Mouse (Mus musculus) cerebellum, adult 2 months (tissue): ENCODE measurements around the gene Cpeb2. TPM values are rescaled to one million over a fixed set of nuclear protein-coding genes. Genes with fewer than 3 reads are reported as not detected.
A peak's percentile ranks its signal among the peaks of the same experiment; 100 is the strongest.

Experiments used
- DNase-seq, 2 experiments: peaks; one replicate each; pipeline ENCODE4 v3.0.0; 2021
- H3K27ac ChIP-seq: fragments of 200-500 bp; 2 replicates; pipeline ENCODE4 v1.5.1; 2012; ENCODE audit warnings: low read length, control low read depth, inconsistent platforms; ENCODE audit not compliant: insufficient read depth
- H3K27me3 ChIP-seq: fragments of 200-500 bp; 2 replicates; pipeline ENCODE4 v1.6.1; 2012; ENCODE audit warnings: inconsistent platforms, mild to moderate bottlenecking, low read length, moderate library complexity; ENCODE audit not compliant: control insufficient read depth, insufficient read depth
- H3K4me1 ChIP-seq: fragments of 200-500 bp; 2 replicates; pipeline ENCODE4 v1.6.1; 2011; ENCODE audit warnings: low read length; ENCODE audit not compliant: control insufficient read depth, insufficient read depth
- H3K4me3 ChIP-seq: fragments of 200-500 bp; replicated peaks from 2 replicates; pipeline ENCODE3; 2011; ENCODE audit warnings: mild to moderate bottlenecking, low read depth, low read length, control low read depth; ENCODE audit not compliant: insufficient read depth
- CTCF ChIP-seq: fragments of 200-500 bp; IDR thresholded peaks from 2 replicates; pipeline ENCODE4 v1.5.1; 2011; ENCODE audit warnings: low read depth, mild to moderate bottlenecking, control low read depth, low read length, moderate library complexity, borderline replicate concordance; ENCODE audit not compliant: insufficient read depth
- POLR2A ChIP-seq: fragments of 200-500 bp; IDR thresholded peaks from 2 replicates; pipeline ENCODE4 v1.6.1; 2011; ENCODE audit warnings: low read length, control low read depth, borderline replicate concordance; ENCODE audit not compliant: insufficient read depth
- WGBS: fragments of 180-500 bp; shearing (Covaris S2); methylation state at CpG from one replicate; pipeline ENCODE4 v1.1.7; 2018; 5-methylcytosine and 5-hydroxymethylcytosine counted together
- polyA plus RNA-seq: library from polyadenylated mRNA; depleted of rRNA; stranded (reverse); fragments of >200 nt; gene quantifications from 2 replicates; pipeline ENCODE4 v1.2.3, GENCODE M21; 2012

Cpeb2 gene
- polyA plus RNA-seq, 1 experiment = 31.8 TPM

DNA sequence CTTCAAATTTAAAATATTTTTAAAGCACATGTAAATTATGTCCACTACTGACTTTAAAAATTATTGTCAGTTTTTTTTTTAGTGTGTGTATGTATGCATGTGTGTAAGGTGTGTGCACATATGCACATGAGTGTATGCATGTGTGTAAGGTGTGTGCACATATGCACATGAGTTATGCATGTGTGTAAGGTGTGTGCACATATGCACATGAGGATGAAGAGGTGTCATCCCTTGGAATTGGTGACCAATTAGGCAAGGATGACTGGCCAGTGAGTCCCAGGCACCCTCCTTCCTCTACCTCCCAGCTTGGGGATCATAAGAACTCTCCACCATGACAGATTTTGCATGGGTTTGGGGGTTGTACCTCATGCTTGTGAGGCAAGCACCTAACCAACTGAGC, 7.8 kb downstream of the Cpeb2 start:
- Histone ChIP-seq H3K27me3 (no peaks in the 10 kb centered on the region), H3K4me1 (peaks cover 12% of the 10 kb centered on the region), H3K4me3 (no peak overlapping the region), H3K27ac (0 out of 2 replicates have a peak overlapping the region, but pooled peaks have one; percentile 43)
- TF ChIP-seq CTCF (no peak), POLR2A (no peak)
- no peak for DNase-seq

DNA sequence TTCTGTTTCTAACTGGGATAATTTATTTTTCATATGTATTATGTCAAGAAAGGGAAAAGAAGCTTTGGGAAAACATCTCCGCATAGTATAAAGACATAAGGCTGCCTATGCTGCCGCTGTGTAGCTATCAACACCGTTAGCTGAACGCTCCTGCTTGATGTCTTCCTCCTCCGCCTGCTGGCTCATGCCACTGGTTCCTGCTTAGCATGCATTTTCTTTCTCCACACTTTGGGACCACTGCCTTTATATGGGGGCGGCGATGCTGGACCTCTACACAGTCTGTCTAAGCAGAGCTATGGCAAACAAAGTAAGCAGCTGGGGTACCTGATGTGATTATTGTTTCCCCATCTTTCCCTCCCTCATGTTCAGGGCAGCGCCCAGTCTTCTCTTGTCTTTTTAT, 13.3 kb downstream of the Cpeb2 start:
- DNase-seq = no peak
- WGBS = 76% methylated on average over 8 of the region's 8 CpGs
- Histone ChIP-seq H3K4me3 (no peak overlapping the region), H3K27ac (peak overlapping the region; percentile 40; the same call in 1 of the 2 replicates), H3K4me1 (peaks cover 16% of the 10 kb centered on the region), H3K27me3 (no peaks in the 10 kb centered on the region)
- TF ChIP-seq POLR2A = no peak
- TF ChIP-seq CTCF = no peak

DNA sequence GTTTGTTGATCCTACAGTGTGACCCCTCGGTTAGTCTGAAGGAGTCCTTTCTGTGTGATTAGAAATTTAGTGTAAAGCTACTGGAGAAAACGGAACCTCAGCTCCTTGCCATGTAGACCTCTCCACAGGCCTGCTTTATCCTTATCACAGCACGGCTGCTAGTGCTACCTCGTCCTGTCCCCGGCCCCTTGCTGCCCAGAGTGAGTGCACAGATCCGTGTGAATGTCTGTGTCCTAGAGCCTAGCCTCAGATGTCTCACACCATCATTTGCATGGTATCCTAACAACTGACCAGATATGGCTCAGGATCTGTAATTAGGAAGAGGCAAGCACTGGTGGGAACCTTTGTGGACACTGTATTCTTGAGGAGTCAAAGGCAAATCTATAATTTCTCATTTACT, 14.0 kb downstream of the Cpeb2 start:
- Histone ChIP-seq H3K27me3 (no peaks in the 10 kb centered on the region), H3K4me1 (peaks cover 18% of the 10 kb centered on the region), H3K27ac (peak overlapping the region; percentile 91), H3K4me3 (no peak overlapping the region)
- DNase-seq = no peak
- TF ChIP-seq POLR2A = no peak
- TF ChIP-seq CTCF = no peak
- WGBS = 61% methylated on average over 6 of the region's 6 CpGs

DNA sequence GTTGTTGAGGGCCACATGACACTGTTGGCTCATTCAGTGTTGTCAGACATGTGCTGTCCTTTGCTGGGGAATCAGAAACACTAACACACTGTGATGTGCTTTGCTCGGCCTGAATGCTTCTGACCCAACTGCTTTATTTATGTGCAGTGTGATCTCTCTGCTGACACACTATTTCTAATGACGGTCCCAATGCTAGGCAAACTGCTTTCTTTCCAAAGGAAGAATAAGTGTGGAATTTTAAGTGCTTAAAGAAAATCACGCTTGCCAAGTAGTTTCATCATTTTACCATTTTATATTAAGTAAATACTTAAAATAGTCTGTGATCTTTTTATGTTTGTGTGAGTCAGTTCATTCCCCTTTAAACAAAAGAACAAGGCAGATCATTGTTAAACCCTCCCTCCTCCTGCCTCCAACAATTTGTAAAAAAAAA, 15.0 kb downstream of the Cpeb2 start:
- WGBS = 36% methylated on average over 3 of the region's 3 CpGs
- Histone ChIP-seq H3K4me1 (peaks cover 18% of the 10 kb centered on the region), H3K4me3 (no peak overlapping the region), H3K27ac (no peak overlapping the region; the same call in 1 of the 2 replicates), H3K27me3 (no peaks in the 10 kb centered on the region)
- DNase-seq = no peak
- TF ChIP-seq POLR2A = no peak
- no peak for TF ChIP-seq CTCF

DNA sequence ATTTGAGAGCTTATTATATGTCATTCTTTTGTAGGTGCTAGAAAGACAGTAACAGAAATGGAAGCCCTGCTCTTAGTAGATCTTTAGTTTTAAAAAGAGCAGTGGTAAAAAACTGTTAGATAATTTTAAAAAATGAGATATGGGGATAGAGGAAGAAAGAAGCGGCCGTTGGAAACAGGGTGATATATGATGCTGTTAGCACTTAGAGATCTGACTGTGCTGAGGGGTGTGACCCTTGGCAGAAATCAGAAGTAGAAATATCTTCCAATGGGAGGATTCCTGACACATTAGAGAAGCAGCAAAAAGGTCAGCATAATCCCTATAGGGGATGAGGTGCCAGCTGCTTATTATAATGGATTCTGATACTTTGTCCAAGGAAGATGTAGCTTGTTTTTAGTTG, 24.5 kb downstream of the Cpeb2 start:
- no peak overlapping the region for H3K4me3 ChIP-seq
- TF ChIP-seq CTCF (no peak), POLR2A (no peak)
- WGBS = 39% methylated on average over 2 of the region's 2 CpGs

DNA sequence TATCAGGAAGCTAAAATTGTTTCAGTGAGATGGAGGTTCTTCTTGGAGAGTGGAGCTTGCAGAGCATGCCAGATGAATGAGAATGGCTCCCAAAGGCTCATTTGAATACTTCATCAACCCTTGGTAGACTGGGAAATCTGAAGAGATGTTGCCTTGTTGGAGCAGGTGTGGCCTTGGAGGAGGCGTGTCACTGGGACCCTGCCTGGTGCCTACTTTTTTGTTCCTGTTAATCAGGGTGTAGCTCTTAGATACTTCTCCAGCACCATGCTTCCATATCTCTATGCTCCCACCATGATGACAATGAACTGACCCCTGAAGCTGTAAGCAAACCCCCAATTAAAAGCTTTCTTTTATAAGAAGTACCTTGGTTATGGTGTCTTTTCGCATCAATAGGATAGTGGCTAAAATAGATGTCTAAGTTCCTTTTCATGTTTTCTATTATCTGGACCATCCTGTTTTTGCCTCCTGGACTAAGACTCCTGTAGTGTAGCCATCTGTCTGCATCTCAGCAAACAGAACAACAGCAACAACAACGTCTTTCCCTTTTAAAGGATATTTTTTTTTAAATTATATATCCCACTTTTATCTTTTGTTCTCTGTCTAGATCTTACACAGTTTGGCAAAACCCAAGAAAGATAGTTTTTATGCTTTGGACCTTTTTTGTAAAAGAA, 25.6 kb downstream of the Cpeb2 start:
- Histone ChIP-seq H3K27ac (peak overlapping the region; percentile 98), H3K4me3 (peak overlapping the region; percentile 35), H3K27me3 (no peaks in the 10 kb centered on the region), H3K4me1 (peaks cover 23% of the 10 kb centered on the region)
- TF ChIP-seq POLR2A = no peak
- TF ChIP-seq CTCF = no peak
- WGBS = 7% methylated on average over 3 of the region's 3 CpGs
- peak; percentile 64 to 84 for DNase-seq

More for the DNA sequence above, 24.5 kb downstream of the Cpeb2 start:
- Histone ChIP-seq H3K4me1 (peaks cover 23% of the 10 kb centered on the region), H3K27me3 (no peaks in the 10 kb centered on the region), H3K27ac (peak overlapping the region; percentile 72; the same call in 1 of the 2 replicates)
- DNase-seq = no peak

DNA sequence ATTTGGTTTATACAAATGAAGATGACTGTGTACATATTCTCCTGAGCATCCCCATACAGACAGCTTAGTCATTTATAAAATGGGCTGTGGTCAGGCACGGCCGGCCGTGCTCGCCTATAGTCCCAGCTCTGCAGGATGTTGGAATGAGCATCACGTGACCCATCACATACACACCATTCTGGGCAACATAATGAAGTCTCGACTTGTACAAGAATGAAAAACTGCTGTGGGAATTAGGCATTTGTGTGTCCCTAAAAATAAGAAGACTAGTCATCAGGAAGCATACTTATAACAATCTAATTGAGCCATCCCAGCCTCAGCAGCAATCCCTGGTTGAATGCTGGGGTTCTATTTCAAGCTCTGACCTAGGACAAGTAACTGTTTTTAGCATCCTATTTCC, 28.8 kb downstream of the Cpeb2 start:
- 25% methylated on average over 6 of the region's 6 CpGs for WGBS
- peaks cover 21% of the 10 kb centered on the region for H3K4me1 ChIP-seq
- TF ChIP-seq CTCF (no peak), POLR2A (no peak)

DNA sequence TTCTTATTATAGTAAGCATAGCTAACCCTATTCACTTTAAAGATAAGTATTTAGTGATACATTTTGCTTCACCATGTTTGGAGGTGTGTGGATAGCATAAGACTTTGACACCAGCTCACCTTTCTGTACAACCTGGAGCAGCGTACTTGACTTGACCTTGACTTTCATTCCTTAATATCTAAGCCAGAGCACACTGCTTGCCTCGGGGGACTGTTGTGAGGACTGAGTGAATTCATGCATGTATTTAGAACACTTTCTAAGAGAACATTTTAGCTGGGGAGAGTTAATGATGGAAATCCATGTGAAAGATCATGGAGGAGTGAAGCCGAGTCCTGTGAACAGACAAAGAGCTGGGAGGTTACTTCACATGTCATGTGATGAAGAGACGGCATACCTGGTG, 31.0 kb downstream of the Cpeb2 start:
- no peak for TF ChIP-seq POLR2A
- no peak for TF ChIP-seq CTCF
- 79% methylated on average over 4 of the region's 4 CpGs for WGBS

More for the DNA sequence above, 28.8 kb downstream of the Cpeb2 start:
- Histone ChIP-seq H3K4me3 (no peak overlapping the region), H3K27ac (peak overlapping the region; percentile 80; the same call in 1 of the 2 replicates), H3K27me3 (no peaks in the 10 kb centered on the region)
- DNase-seq = no peak

DNA sequence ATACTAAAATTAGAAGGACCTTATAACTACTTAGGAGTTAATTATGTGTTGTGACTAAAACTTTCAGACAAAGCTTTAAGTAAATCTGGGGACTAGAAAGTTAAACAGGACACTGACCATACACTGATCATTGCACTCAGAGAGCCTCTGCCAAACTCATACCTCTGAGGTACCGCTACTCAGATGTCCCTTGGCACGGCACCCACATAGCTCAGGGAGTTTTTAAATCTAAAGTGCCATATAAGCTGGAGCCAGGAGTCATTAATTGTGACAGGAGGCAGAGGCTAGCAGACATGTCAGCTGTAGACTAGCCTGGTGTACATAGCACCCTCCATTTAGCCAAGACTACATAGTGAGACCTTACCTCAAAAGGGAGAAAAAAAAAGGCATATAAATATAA, 31.7 kb downstream of the Cpeb2 start:
- Histone ChIP-seq H3K27ac (no peak overlapping the region), H3K27me3 (no peaks in the 10 kb centered on the region), H3K4me1 (peaks cover 7% of the 10 kb centered on the region; the same call in 1 of the 2 replicates), H3K4me3 (no peak overlapping the region)
- TF ChIP-seq CTCF (no peak), POLR2A (no peak)
- DNase-seq = peak in 1 of 2 experiments; percentile 56
- WGBS = 24% methylated on average over 2 of the region's 2 CpGs

More for the DNA sequence above, 31.0 kb downstream of the Cpeb2 start:
- Histone ChIP-seq H3K4me1 (peaks cover 7% of the 10 kb centered on the region; the same call in 1 of the 2 replicates), H3K4me3 (no peak overlapping the region), H3K27me3 (no peaks in the 10 kb centered on the region), H3K27ac (no peak overlapping the region)
- no peak for DNase-seq
